Mouse (Mus musculus) lung, postnatal 10 days (tissue): ENCODE results near the gene Rapgef4.

ENCODE experiments used
- DNase-seq: peaks from one replicate; pipeline ENCODE4 v3.0.0; 2021

Gene Rapgef4

DNA sequence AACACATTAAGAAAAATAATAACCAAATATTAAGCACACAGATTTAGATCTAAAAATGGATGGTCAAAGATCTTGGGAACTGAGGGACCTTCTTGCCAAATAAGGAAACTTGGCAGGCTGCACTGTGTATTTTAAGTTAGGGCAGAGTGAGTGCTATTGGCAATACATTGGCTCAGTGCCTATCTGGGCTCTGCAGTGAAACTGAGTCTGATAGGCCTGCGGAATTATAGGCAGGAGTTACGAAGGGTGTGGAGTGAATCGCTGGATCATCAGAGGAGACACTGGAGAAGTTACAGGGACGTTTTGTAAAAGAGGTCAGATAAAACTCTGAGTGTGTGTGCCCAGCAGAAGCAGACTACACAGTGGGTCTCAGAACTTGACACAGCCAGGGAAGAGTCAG lies 306.1 kb downstream of the Rapgef4 start:
- DNase-seq, result peak; percentile 59

DNA sequence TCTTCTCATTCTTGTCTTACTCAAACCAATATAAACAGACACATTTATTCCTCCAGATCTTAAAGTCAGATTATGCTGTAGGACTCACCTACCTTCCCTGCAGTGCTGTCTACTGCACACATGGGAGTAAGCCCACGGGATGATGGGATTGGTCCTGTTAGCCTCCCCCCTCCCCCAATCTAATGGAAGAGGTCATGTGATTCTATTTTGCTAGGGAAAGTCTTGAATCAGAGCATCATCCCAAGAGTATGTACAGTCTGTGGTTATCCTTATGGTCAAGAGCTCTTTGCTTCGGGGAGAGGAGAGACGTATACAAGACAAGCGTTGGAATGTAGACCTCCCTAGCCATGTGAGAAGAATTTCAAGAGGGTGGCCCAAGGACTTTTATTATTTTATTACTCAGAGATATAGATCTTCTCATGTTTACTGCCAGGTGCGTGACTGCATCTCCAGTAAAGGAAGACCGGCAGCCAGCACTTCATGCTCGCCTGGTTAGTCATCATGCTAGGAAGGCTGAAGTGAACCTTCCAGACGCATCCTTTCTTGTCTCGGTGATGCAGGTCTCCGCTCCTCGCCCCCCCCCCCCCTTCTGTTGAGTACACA lies 308.0 kb downstream of the Rapgef4 start:
- DNase-seq, result no peak

DNA sequence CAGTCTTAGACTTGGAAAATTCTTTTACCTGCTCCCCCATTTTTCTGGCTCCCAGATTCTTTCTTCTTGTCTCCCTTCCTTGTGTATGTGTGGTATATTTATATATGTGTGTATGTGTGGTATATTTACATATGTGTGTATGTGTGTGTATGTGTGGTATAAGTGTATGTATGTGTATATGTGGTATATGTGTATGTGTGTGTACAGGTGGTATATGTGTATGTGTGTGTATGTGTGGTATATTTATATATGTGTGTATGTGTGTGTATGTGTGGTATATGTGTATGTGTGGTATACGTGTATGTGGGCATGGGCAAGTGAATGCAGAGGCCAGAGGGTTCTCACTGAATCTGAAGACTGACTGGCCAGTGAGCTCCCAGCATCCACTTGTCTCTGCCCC lies 310.1 kb downstream of the Rapgef4 start:
- no peak for DNase-seq

DNA sequence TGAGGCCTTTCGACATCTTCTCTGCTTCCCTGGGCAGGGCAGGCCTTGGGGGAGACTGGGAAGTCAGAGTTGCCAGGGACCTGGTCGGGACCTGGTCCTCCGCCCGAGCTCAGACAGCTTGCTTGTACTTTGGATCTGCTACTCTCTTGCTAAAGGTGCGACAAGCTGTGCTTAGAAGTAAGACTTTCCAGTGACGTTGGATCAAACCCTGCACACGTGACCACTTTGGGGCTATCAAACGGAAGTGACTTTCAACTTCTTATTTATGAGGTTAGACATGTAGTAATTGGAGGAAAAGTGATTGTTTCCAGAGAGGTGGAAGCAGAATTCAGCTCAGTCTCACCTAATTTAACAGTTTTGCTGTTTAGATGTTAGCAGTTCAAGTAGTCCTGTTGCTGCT lies 311.5 kb downstream of the Rapgef4 start:
- DNase-seq, result no peak

DNA sequence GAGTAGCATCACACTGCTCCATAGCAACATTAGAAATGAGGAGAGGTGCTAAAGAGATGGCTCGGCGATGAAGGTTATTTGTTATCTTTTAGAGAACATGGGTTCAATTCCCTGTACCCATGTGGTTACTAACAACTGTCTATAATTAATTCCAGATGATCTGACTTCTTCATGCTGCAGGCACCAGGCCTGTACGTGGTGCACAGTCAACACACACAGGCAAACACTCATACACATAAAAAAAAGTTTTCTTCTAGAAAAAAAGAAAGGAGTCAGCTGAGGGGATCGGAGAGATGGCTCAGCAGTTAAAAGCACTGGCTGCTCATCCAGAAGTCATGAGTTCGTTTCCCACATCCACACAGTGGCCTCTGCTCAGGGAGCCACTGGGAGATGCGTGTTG lies 314.0 kb downstream of the Rapgef4 start:
- no peak for DNase-seq

DNA sequence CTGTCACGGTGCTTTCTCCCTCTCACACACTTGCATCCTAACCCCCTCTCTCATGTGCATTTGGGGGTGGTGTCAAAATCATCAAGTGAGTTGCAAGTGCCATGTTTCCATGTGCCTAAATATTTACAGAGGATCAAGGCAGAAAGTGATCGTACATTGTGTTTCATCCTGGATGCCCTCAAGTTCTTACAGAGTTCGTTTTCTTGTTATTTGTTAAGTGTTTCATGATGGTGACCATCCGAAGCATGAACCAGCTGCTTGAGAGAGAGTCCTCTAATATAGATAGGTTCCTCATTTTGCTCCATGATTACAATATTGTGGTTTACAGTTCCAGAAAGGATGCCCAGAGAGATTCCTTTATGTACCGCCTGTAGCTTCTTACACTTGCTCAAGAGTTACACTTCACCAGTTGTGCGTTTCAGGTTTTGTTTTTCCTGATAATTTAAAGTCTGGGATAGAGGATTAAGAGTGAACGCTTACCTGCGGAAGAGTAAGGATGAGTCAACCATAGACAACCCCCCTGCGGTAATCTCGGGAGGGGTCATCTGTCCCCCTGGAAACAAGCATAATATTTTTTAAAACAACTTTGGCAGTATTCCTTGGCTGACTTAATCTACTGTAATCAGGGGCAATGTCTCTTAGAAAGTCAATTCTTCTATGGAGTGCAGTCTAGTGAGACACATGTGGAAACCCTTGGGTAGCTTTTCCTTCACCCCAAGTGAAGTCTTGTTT lies 316.1 kb downstream of the Rapgef4 start:
- DNase-seq, result no peak

DNA sequence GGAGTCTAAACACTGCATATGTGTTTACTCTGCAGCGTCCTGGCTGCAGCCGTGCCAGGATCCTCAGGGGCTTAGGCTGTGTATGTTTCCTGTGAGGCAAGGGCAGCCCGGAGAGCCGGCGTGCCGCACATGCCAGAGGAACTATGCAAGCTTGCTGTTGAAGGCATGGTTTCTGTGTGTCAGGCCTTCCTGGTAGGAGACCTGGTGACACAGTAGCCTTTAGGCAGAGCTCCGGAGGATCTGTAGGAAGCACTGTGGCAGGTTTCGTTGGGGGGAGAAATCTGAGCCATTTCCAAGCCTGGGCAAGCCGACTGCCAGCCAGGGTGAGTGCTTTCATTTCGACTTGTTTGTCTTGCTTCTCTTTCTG lies 316.7 kb downstream of the Rapgef4 start:
- DNase-seq, result peak; percentile 87

DNA sequence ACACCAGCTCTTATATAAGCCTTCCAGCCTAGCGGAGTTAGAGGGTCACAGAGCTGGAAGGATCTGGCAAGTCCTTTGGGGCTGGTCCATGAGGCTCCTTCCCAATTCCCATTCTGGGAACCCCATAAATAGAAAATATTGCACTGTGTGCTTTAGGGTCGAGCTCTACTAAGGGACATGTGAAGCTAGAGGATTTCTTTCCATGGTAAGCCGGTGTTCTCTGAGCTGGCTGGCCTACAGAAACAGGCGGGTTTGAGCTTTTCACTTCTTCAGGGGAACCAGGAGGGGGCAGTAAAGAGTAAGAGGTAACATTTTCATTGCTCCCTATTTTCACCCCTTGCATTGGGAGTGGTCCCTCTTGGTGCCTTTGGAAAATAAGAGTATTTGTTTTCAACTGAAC lies 317.4 kb downstream of the Rapgef4 start:
- DNase-seq, result peak; percentile 73

DNA sequence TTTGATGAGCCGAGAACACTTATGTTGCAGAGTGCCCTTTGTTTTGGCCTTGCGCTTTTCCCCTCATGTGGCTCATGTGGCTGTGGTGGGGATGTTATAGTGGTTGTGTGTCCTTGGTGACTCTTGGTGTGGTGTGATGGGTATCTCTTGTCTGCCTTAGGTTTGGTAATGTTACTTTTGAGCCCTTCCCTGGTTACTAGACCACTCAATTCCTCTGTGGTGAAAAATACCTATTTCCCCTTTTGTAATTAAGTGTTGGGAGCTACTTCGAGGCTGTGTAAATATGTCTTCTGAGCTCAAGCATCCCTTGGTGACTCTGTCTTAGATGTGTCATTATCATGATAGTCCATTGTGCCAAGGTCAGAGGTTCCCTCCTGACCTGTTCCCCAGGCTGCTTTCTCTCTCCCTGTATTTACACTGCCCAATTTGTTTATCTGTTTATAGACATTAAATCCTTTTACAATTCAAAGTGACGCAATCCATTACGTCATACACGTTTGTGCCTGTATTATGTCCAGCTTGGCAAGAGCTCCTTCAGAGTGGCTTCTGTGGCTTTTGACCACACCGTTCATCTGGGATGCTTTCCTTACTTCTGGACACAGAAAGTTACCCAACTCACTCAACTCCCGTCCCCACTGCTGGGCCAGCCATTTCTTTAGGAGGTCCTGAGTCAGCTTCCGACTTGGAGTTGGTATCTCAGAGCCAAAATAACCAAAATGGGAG lies 320.3 kb downstream of the Rapgef4 start:
- no peak for DNase-seq

DNA sequence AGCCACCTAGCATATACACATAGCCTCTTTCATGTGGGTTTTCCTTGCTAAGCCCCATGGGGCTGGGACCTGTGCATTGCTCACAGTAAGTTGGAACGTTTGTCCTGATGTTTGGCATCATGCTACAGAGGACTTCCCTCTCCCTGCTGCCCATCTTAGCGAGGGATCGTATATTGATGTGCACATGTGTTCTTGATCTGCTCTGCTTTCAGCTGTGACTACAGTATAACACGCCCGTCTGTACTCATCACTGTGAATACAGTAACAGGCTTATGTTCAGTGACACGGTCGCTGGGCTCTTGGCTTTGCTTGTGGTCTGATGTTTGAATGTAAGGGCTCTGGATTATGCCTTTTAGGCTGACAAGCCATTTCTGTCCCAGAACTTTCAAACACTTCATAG lies 324.7 kb downstream of the Rapgef4 start:
- no peak for DNase-seq
